Mouse (Mus musculus): ENCODE measurements around the gene Lhx3.

Lhx3 gene

GRCm38 (mm10) chr2:26201926-26202848 is 5.9 kb downstream of the Lhx3 start:
- no peak for DNase-seq (ENCODE audit: low read depth, low spot score)

DNA sequence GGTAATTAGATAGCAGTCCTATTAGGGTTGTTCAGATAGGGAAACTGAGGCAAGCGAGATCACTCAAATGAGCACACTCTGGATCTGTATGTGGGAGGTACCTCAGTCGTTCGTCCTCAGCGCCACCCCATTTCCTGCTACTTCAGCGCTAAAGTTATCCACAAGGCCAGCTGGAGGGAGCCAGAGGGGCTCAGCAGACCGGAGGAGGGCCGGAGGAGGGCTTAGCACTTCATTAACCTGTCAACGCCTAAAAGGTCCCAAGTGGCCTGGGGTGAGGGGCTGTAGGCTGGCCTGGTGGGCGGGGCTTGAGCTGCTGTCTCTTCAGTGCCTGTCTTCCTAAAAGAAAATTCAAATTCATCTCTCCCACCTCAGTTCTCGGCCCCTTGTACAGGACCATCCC is 9.6 kb downstream of the Lhx3 start:
- DNase-seq (ENCODE audit: low read depth, low spot score) = no peak

GRCm38 (mm10) chr2:26194552-26195339 is 13.3 kb downstream of the Lhx3 start:
- DNase-seq (ENCODE audit: low read depth, low spot score) = no peak

DNA sequence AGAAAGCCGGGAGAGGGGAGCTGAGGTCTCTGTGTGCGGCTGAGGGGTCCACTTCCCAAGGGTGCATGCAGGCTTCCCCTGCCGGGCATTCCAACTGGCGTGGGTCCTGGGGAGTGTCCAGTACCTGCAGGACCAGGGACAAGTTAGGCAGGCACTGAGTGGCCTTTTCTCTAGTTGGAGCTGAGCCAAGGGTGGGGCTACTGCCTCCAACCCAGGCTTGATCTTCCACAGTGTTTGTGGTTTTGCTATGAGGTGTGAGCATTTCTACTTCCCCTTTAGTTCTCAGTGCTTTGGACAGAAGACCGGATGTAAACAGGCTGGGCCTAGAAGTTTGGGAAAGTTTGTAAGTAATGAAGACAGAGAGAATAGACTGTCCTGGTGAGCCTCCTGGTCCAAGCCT is 19.6 kb downstream of the Lhx3 start:
- no peak for DNase-seq (ENCODE audit: low read depth, low spot score)

- no peak for DNase-seq (ENCODE audit: low read depth, low spot score)
Observed at GRCm38 (mm10) chr2:26184352-26184751, 23.7 kb downstream of the Lhx3 start.

- no peak for DNase-seq (ENCODE audit: low read depth, low spot score)
Observed at GRCm38 (mm10) chr2:26182646-26183045, 25.4 kb downstream of the Lhx3 start.

- no peak for DNase-seq (ENCODE audit: low read depth, low spot score)
Observed at GRCm38 (mm10) chr2:26177189-26177588, 30.9 kb downstream of the Lhx3 start.

GRCm38 (mm10) chr2:26176731-26177130 is 31.4 kb downstream of the Lhx3 start:
- DNase-seq (ENCODE audit: low read depth, low spot score) = no peak

GRCm38 (mm10) chr2:26175191-26175590 is 32.9 kb downstream of the Lhx3 start:
- DNase-seq (ENCODE audit: low read depth, low spot score) = no peak

GRCm38 (mm10) chr2:26172166-26172565 is 35.9 kb downstream of the Lhx3 start:
- no peak for DNase-seq (ENCODE audit: low read depth, low spot score)

DNA sequence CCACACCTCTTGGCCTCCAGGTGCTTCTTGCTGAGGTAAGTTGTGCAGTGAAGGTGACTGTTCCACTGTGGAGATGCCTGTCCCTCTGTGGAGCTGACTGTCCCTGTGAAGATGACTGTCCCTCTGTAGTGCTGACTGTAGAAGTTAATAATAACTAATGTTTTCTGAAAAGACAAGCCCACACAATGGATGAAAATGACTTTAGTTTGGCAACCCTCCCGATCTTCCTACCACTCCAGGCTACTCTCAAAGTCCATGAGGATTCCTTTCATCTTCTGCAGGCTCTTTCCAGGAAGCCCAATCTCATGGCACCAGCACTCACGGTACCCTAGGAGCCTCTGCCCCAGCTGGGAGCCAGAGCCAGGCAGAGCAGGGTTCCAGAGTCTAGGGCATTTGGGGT is 37.7 kb downstream of the Lhx3 start:
- DNase-seq (ENCODE audit: low read depth, low spot score) = no peak

GRCm38 (mm10) chr2:26168843-26169579 is 39.1 kb downstream of the Lhx3 start:
- no peak for DNase-seq (ENCODE audit: low read depth, low spot score)

DNA sequence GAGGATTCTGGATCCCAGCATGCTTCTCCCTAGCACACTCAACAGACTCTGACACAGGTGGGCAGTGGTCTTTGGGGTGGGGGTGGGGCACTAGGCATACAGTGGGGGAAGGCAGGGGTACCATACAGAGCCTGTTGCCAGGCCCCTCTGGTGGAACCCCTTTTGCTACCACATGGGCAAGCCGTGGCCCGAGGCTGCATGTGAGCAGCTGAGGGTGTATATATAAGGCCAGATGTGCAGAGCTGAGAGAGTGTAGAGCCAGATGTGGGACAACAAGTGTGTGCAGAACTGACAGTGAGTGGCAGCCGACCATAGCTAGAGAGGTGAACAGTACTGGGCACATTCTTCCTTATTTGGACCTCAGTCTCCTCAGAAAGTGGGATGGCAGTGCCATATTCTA is 41.2 kb downstream of the Lhx3 start:
- no peak for DNase-seq (ENCODE audit: low read depth, low spot score)

DNA sequence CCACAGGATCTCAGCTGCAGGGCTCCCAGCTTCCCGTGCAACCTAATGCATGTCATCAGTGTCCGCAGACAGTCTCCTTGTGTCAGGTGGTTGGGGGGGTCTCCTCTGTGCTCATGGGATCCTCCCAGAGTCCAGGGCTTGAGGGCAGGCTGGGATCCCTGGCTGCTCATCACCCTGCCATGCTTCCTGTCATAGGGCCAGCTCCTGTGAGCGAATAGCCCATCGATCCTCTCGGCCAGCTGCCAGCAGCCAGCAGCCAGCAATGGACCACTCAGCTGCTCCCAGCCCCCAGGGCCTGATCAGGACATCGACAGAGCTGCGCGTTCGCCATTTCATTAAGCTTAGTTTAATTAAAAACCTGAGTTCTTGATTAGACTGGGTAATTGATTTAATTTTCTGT is 50.0 kb downstream of the Lhx3 start:
- no peak for DNase-seq (ENCODE audit: low read depth, low spot score)

- no peak for DNase-seq (ENCODE audit: low read depth, low spot score)
Observed at GRCm38 (mm10) chr2:26156191-26156977, 51.7 kb downstream of the Lhx3 start.

DNA sequence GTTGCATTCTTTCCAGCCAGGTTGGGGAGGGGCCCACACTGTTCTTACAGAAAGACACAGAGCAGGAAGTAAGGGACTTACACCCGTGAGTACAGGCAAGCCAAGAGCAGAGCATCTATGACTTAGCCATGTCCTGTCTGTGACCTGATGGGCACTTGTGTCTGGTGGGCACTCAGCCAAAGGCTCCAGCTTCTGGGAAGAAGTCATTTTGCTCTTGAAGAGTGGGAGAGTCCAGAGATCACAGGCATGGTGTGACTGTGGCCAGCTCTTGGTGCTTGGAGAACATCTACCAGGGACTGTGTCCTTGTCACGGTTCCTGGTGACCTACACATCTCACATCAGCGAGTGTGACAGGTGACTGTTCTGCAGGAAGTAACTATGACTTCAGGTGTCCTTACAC is 52.4 kb downstream of the Lhx3 start:
- DNase-seq (ENCODE audit: low read depth, low spot score) = no peak

DNA sequence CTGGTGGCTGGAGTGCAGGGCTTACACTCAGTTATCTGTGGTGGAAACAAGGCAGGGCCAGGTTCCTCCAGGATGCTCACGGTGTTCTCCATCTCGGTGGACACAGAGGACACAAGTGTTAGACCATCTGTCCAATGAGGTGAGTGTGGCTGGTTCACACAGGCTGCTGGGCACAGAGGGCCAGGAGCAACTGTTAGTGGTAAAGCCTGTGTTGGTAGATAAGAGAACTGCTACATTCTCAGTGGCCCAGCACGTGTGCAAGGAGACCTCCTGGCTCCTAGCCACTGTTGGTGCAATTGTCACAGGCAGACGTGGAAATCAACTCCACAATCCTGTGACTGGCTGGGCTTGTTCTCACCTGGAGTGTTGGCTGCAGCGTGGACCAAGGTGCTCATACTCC is 53.5 kb downstream of the Lhx3 start:
- no peak for DNase-seq (ENCODE audit: low read depth, low spot score)

- peak; percentile 56 for DNase-seq (ENCODE audit: low read depth, low spot score)
Observed at GRCm38 (mm10) chr2:26153909-26154340, 54.2 kb downstream of the Lhx3 start.

DNA sequence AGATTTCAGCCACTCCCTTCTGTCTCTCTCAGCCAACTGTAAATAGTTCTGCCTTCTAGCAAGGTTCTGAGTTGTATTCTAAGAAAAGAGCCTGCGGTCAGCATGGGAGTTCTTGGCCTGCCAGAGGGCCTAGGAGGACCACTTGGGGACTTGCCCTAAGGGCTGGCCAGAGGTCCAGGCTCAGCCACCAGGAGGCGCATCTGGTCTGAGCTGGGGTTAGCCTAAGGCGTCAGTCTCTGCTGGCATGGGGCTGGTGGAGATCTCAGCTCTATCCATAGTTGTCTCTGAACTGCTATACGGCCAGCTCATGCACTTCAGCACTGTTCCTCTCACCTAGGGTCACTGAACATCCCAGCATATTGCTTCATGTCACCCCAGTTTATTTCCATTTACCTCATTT is 54.8 kb downstream of the Lhx3 start:
- no peak for DNase-seq (ENCODE audit: low read depth, low spot score)

All from WW6 (cell line).